Mouse (Mus musculus) kidney, embryonic 16.5 days (tissue): ENCODE measurements around the gene Tmcc1. TPM values are rescaled to one million over a fixed set of nuclear protein-coding genes. Genes with fewer than 3 reads are reported as not detected.

ENCODE experiments used
- ATAC-seq: fragments of 200-750 bp; cut with Nextera tagmentation; 2 replicates; pipeline ENCODE4 v1.8.0; 2017; ENCODE audit warnings: moderate TSS enrichment; ENCODE audit not compliant: low FRiP score, low TSS enrichment
- H3K27ac ChIP-seq: fragments of 300-500 bp; sonication (generic); 2 replicates; pipeline ENCODE4 v1.5.1; 2014; ENCODE audit warnings: low read length
- H3K27me3 ChIP-seq: fragments of 300-500 bp; sonication (generic); 2 replicates; pipeline ENCODE4 v1.6.1; 2014; ENCODE audit warnings: low read length, control low read depth, mixed read lengths; ENCODE audit not compliant: insufficient read depth
- H3K36me3 ChIP-seq: fragments of 300-500 bp; sonication (generic); 2 replicates; pipeline ENCODE4 v1.6.1; 2014; ENCODE audit warnings: low read length, control low read depth, mixed read lengths; ENCODE audit not compliant: insufficient read depth
- H3K4me1 ChIP-seq: fragments of 300-500 bp; sonication (generic); 2 replicates; pipeline ENCODE4 v1.6.1; 2014; ENCODE audit warnings: low read length, control low read depth, mixed read lengths; ENCODE audit not compliant: insufficient read depth
- H3K4me2 ChIP-seq: fragments of 300-500 bp; sonication (generic); replicated peaks from 2 replicates; pipeline ENCODE4 v1.6.1; 2014; ENCODE audit warnings: low read depth, low read length
- H3K4me3 ChIP-seq: fragments of 300-500 bp; sonication (generic); 2 replicates; pipeline ENCODE4 v1.5.1; 2014; ENCODE audit warnings: mild to moderate bottlenecking, low read length
- H3K9ac ChIP-seq: fragments of 300-500 bp; sonication (generic); replicated peaks from 2 replicates; pipeline ENCODE4 v1.6.1; 2014; ENCODE audit warnings: low read length
- H3K9me3 ChIP-seq: fragments of 300-500 bp; sonication (generic); 2 replicates; pipeline ENCODE4 v1.6.1; 2016; ENCODE audit warnings: low read length, control low read depth
- WGBS: fragments of 180-500 bp; shearing (Covaris S2); extraction: QIAGEN DNeasy Blood & Tissue Kit; methylation state at CpG from one replicate; pipeline ENCODE4 v1.1.7; 2014; 5-methylcytosine and 5-hydroxymethylcytosine counted together
- polyA plus RNA-seq: library from polyadenylated mRNA; unstranded; fragments of >200 nt; fragmentation: Nextera tagmentation; extraction: Ambion mirVana; gene quantifications from 2 replicates; pipeline ENCODE4 v1.2.1, GENCODE M21; 2015

Tmcc1 gene
- polyA plus RNA-seq, 1 experiment from 2014 or later = 10.6 TPM

DNA sequence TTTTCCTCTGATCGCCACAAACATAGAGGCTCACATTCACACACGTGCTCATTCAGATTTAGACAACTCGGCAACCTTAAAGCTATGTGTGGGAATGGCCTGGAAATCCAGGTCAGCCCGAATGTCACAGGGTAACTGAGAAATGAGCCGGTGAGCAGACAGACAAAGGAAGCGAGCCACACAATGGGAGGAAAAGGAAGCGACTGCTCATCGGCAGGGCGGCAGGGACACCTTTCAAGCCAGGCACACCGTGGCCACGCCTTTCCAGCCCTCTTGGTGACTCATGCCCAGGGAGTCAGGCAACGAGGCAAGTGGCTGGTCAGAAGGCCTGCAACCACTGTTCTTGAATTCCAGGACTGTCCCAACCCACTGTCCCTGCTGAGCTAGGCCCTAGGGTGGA lies 183.9 kb downstream of the Tmcc1 start:
- Histone ChIP-seq H3K4me3 (no peak overlapping the region), H3K36me3 (no peaks in the 10 kb centered on the region), H3K27me3 (no peaks in the 10 kb centered on the region), H3K4me1 (peaks cover 27% of the 10 kb centered on the region), H3K4me2 (no peak overlapping the region), H3K9ac (no peak overlapping the region), H3K9me3 (no peaks in the 10 kb centered on the region), H3K27ac (no peak overlapping the region)
- WGBS = 62% methylated on average over 12 of the region's 12 CpGs
- no peak for ATAC-seq

DNA sequence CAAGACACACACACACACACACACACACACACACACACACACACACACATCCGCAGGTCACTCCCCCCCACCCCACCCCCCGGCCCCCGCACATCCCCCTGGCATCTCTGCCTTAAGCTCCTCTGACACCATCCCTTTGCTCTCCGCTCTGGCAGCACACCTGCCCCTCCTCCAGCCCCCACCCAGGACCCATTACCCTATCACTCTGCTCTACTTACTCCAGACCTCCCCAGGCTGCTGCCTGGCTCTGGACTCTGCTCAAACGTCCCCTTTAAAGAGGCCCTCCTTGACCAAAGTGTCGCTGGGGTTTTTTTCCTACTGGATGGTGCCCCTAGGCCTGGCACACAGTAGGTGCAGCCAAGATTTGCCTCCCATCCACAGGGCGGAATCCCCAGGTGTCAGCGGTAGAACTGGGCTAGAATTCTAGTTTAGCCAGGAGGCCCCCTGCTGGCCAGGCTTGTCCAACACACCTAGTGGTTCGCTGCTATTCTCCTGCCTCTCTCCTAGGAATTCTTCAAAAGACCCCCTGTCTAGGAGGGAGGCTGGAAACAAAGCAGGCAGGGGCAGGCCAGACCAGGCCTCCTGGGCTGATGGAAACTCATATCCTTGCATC lies 185.6 kb downstream of the Tmcc1 start:
- no peaks in the 10 kb centered on the region for H3K27me3 ChIP-seq
- 0 out of 2 replicates have a peak, but pooled peaks have one; percentile 33 for ATAC-seq
- H3K4me1 ChIP-seq = peaks cover 27% of the 10 kb centered on the region
- H3K9ac ChIP-seq = no peak overlapping the region
- H3K36me3 ChIP-seq = no peaks in the 10 kb centered on the region
- no peak overlapping the region for H3K4me2 ChIP-seq
- H3K4me3 ChIP-seq = no peak overlapping the region
- 18% methylated on average over 8 of the region's 9 CpGs for WGBS
- no peaks in the 10 kb centered on the region for H3K9me3 ChIP-seq
- H3K27ac ChIP-seq = no peak overlapping the region

DNA sequence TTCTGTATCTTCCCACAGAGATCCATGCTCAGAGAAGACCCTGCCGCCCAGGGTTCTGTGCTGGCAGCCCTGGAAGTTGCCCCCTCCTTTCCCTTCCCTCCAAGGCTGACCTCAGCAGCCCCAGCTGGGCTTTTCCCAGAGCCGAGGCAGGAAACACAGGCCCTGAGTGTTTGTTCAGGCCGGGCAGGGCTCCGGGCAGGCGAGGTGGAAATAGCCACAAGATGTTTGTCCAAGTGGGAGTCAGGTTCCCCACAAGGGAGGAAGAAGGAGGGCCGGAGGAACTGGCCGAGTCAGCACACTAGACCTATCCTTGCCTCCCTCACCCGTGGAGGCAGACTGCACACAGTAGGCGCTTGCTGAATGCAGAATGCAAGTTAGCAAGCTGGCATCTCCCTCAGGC lies 186.6 kb downstream of the Tmcc1 start:
- H3K27me3 ChIP-seq = no peaks in the 10 kb centered on the region
- H3K36me3 ChIP-seq = no peaks in the 10 kb centered on the region
- no peak overlapping the region for H3K4me2 ChIP-seq
- no peak overlapping the region for H3K4me3 ChIP-seq
- 12% methylated on average over 9 of the region's 9 CpGs for WGBS
- H3K27ac ChIP-seq = peak overlapping the region; percentile 89
- H3K9me3 ChIP-seq = no peaks in the 10 kb centered on the region
- peak overlapping the region; percentile 18; the same call in 1 of the 2 replicates for H3K9ac ChIP-seq
- peaks cover 27% of the 10 kb centered on the region for H3K4me1 ChIP-seq
- ATAC-seq = peak; percentile 53

DNA sequence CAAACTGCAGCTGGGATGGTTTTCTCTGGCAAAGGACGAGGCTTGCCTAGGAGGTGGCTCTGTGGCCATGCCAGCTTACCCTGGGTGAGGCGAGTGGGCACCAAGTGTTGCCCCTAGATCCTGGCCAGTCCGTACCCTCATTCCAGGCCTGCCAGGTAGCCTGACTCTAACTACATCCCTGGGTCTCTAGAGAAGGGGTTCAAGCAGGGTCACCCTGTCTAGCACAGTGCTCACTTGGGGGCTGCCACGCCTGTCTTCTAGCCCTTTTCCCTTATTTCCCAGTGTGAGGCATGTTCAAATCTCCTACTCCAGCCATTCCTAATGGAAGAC lies 187.4 kb downstream of the Tmcc1 start:
- ATAC-seq = no peak
- Histone ChIP-seq H3K9ac (peak overlapping the region; percentile 18; the same call in 1 of the 2 replicates), H3K9me3 (no peaks in the 10 kb centered on the region), H3K27me3 (no peaks in the 10 kb centered on the region), H3K36me3 (no peaks in the 10 kb centered on the region), H3K27ac (peak overlapping the region; percentile 89), H3K4me2 (no peak overlapping the region), H3K4me3 (no peak overlapping the region), H3K4me1 (peaks cover 27% of the 10 kb centered on the region)
- WGBS = 69% methylated on average over 4 of the region's 4 CpGs

DNA sequence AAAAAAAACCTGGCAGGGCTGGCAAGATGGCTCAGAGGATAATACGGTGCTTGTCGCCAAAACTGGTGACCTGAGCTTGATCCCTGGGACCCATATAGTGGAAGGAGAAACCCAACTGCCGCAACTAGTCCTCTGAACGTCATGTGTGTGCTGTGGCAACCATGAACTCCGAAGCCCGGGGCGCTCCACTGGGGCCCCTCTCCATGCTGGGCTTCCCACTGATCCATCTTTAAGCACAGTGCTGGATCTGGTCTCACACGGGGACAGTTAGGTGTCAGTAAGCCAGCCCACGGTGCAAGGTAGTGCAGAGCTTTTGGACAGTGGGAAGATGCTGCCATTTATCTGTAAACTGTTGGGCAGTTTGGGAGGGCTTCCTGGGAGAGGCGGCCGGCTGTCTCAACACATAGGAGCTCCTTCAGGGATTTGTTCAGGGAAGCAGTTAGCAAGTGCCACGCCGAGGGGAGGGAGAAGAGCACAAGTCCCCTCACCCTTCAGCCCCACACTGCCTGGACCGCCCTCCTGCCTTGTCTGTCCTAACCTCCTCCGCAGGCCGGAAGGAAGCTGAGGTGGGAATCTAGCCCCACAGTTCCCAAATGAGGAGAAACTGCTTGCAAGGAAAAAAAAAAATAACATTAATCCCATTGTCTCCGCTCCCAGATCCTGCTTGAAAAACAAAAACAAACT lies 187.9 kb downstream of the Tmcc1 start:
- no peak overlapping the region for H3K4me2 ChIP-seq
- no peaks in the 10 kb centered on the region for H3K9me3 ChIP-seq
- peak overlapping the region; percentile 89 for H3K27ac ChIP-seq
- 0 out of 2 replicates have a peak overlapping the region, but pooled peaks have one; percentile 18 for H3K9ac ChIP-seq
- 60% methylated on average over 17 of the region's 17 CpGs for WGBS
- H3K27me3 ChIP-seq = no peaks in the 10 kb centered on the region
- ATAC-seq = no peak
- H3K36me3 ChIP-seq = no peaks in the 10 kb centered on the region
- H3K4me3 ChIP-seq = no peak overlapping the region
- H3K4me1 ChIP-seq = peaks cover 27% of the 10 kb centered on the region

DNA sequence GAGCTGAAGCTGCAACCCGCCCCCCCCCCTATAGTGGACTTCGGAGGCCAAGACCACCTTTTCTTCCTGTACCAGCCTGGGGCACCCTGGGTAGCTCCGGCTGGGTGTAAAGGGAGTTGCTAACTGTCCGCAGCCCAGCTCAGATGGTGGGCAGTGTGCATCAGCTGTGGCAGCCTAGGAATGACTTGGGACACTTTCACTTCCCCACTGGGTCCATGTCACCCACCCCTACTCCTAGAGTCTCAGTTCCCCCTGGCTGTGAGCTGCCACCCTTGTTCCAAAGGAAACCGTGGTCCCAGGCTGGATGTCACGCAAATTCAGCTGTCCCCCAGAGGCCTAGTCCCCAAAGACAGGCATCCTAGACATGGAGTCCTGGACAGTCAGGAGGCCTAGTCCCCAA lies 188.6 kb downstream of the Tmcc1 start:
- H3K4me1 ChIP-seq = peaks cover 27% of the 10 kb centered on the region
- H3K27ac ChIP-seq = peak overlapping the region; percentile 89
- no peak overlapping the region for H3K4me3 ChIP-seq
- no peaks in the 10 kb centered on the region for H3K9me3 ChIP-seq
- 84% methylated on average over 6 of the region's 6 CpGs for WGBS
- no peak for ATAC-seq
- H3K9ac ChIP-seq = no peak overlapping the region
- no peaks in the 10 kb centered on the region for H3K27me3 ChIP-seq
- H3K4me2 ChIP-seq = no peak overlapping the region
- H3K36me3 ChIP-seq = no peaks in the 10 kb centered on the region

DNA sequence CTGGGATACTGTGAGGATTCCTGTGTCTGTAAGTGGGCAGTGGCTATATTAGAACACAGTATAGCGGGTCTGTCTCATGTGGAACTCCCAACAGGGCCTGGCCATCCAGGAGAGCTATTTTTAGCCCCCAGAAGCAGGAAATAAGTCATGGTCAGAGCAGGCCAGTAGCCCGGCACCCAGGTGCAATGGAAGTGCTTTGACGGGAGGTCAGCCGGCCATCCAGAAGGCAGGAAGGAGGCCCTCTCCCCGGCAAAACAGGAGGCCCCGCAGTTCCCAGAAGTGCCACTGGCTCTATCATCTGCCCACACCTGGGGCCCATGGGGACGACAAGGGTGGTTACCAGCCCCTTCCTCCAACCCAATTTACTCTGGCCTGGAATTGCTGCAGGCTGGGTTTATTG lies 189.2 kb downstream of the Tmcc1 start:
- no peak overlapping the region for H3K9ac ChIP-seq
- 17% methylated on average over 7 of the region's 7 CpGs for WGBS

DNA sequence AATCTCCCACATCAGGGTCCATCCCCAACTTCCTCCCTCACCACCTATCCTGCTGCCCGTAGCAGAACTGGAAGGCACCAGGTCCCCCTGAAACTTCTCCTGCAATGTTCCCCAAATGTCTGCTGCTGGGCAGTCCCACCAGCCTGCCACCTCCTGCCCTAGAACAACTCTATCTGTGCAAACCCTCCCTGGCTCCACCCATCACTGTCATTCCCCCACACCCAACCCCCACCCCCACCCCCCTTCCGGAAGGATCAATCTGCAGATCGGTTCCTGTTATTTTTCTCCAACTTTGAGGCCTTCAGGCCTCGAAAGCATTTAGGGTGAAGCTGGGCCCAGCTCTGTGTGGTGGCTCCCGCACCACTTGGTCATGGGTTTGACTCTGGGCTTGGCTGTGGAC lies 189.8 kb downstream of the Tmcc1 start:
- H3K4me2 ChIP-seq = no peak overlapping the region
- no peak overlapping the region for H3K9ac ChIP-seq
- WGBS = 60% methylated on average over 5 of the region's 5 CpGs
- peaks cover 28% of the 10 kb centered on the region for H3K4me1 ChIP-seq
- H3K27me3 ChIP-seq = no peaks in the 10 kb centered on the region
- peak overlapping the region; percentile 89 for H3K27ac ChIP-seq
- no peaks in the 10 kb centered on the region for H3K9me3 ChIP-seq
- ATAC-seq = no peak
- H3K36me3 ChIP-seq = no peaks in the 10 kb centered on the region
- H3K4me3 ChIP-seq = no peak overlapping the region

More for the DNA sequence above, 189.2 kb downstream of the Tmcc1 start:
- Histone ChIP-seq H3K27me3 (no peaks in the 10 kb centered on the region), H3K4me3 (no peak overlapping the region), H3K36me3 (no peaks in the 10 kb centered on the region), H3K4me2 (no peak overlapping the region), H3K27ac (peak overlapping the region; percentile 89), H3K4me1 (peaks cover 27% of the 10 kb centered on the region), H3K9me3 (no peaks in the 10 kb centered on the region)
- 0 out of 2 replicates have a peak, but pooled peaks have one; percentile 4 for ATAC-seq

DNA sequence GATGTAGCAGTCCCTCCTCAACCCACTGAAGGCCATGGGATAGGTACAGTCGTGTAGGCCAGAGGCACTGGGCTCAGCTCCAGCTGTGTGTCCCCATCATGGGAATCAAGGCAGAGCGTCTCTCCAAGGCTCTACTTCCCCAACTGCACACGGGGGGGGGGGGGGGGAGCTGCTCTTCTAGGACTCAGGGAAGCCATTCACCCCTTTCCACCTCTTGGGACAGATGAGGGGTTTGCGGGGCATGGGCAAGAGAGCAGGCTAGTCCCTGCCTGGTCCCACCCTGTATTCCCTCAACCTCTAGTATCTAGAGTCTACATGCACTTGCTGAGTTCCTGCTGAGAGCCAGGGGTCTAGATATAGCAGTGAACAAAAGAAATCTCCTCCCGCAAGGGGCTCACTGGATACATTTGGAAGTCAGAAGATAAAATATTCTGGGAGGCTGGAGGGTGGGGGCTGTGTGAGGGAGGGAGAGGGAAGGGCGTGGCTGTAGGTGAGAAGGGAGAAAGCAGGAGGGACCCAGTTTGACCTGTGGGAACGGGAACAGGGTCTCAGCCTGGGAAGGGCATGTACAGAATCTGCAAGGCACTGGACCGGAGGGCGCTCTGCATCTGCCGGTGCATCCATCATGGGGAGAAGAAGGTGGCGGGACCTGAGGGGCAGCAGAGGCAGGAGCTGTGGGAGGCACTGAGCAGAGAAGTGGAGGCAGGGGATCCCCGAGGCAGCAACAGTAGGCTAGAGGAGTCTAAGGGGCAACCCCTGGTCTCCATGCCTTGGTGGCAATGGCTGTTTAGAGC lies 190.8 kb downstream of the Tmcc1 start:
- Histone ChIP-seq H3K4me3 (no peak overlapping the region), H3K36me3 (no peaks in the 10 kb centered on the region), H3K4me1 (peaks cover 38% of the 10 kb centered on the region), H3K27me3 (no peaks in the 10 kb centered on the region), H3K9me3 (no peaks in the 10 kb centered on the region), H3K9ac (no peak overlapping the region), H3K4me2 (no peak overlapping the region), H3K27ac (peak overlapping the region; percentile 23; the same call in 1 of the 2 replicates)
- 75% methylated on average over 12 of the region's 12 CpGs for WGBS
- no peak for ATAC-seq
